Mouse (Mus musculus): Measurements from ENCODE around the gene Hif3a. TPM values are rescaled to one million over a fixed set of nuclear protein-coding genes. Genes with fewer than 3 reads are reported as not detected.

Hif3a gene
- polyA plus RNA-seq, 1 experiment = 11.9 TPM

DNA sequence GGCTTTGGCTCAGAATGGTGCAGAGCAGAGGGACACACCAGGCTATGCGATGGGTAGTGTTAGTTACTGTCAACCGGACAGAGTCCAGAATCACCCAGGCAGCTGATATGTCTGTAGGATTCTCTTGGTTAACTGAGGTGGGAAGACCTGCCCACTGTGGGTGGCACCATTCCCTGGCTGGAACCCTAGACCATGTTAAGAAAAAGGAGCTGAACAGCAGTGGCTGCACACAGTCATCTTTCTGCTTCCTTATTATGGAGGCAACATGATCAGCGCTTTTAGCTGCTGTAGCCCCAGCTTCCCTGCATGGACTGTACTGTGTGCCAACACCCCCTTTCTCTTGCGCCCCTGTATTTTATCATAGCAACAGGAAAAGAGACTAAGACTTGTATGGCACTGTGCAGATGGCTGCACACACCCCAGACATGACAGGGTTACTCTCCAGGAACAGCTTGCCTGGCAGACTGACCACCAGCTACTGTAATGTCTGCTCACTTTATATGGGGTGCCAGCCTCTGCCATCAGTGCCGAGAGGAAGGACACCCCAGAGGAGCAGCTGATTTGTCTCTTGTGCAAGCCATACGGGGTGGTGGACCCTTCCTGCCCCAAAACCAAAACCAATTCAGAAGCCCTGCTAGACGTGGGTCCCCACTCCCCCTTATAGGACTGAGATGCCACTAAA lies 50.2 kb downstream of the Hif3a start:
- no peaks in the 10 kb centered on the region for H3K4me1 ChIP-seq (ENCODE audit: control insufficient read depth, insufficient read depth, low read length)
- H3K27me3 ChIP-seq (ENCODE audit: control insufficient read depth, insufficient read depth, low read length, poor library complexity, severe bottlenecking) = no peaks in the 10 kb centered on the region
- H3K9ac ChIP-seq (ENCODE audit: low read depth, poor library complexity, severe bottlenecking) = no peak overlapping the region
- H3K9me3 ChIP-seq (replicated peaks; ENCODE audit: control insufficient read depth, insufficient read depth, low read length, poor library complexity, severe bottlenecking) = no peaks in the 10 kb centered on the region
- H3K27ac ChIP-seq (ENCODE audit: insufficient read depth, low read length) = no peak overlapping the region
- TF ChIP-seq CTCF (IDR thresholded peaks at IDR 0.05; ENCODE audit: low read depth, low read length) (no peak), EP300 (IDR thresholded peaks at IDR 0.05; ENCODE audit: insufficient read depth, low read depth, low read length) (no peak)
- H3K4me3 ChIP-seq (ENCODE audit: low read depth, low read length) = no peak overlapping the region
- peaks cover 56% of the 10 kb centered on the region for H3K36me3 ChIP-seq (ENCODE audit: control insufficient read depth, insufficient read depth, low read length, poor library complexity, severe bottlenecking)

DNA sequence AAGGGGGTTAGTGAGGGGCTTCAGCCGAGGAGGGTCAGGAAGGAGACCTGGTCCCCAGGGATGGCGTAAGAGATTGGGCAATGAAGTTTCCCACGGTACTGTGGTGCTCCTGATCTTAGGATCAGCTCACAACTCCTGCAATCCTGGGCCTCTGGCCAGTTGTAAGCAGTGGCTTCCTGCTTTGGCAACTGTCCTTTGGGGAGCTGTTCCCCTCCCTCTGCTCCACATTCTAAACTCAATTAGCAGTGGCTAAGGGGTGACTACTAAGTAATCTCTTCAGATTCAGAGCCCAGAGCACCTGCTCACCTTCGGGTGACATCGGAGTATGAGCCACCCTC lies 52.2 kb downstream of the Hif3a start:
- H3K9me3 ChIP-seq (replicated peaks; ENCODE audit: control insufficient read depth, insufficient read depth, low read length, poor library complexity, severe bottlenecking) = no peaks in the 10 kb centered on the region
- no peak for TF ChIP-seq CTCF (IDR thresholded peaks at IDR 0.05; ENCODE audit: low read depth, low read length)
- TF ChIP-seq EP300 (IDR thresholded peaks at IDR 0.05; ENCODE audit: insufficient read depth, low read depth, low read length) = no peak
- no peak for TF ChIP-seq POLR2A (IDR thresholded peaks at IDR 0.05; ENCODE audit: insufficient read depth, low read length)
- H3K9ac ChIP-seq (ENCODE audit: low read depth, poor library complexity, severe bottlenecking) = no peak overlapping the region
- peaks cover 67% of the 10 kb centered on the region for H3K36me3 ChIP-seq (ENCODE audit: control insufficient read depth, insufficient read depth, low read length, poor library complexity, severe bottlenecking)
- no peak overlapping the region for H3K4me3 ChIP-seq (ENCODE audit: low read depth, low read length)
- H3K4me1 ChIP-seq (ENCODE audit: control insufficient read depth, insufficient read depth, low read length) = no peaks in the 10 kb centered on the region
- H3K27ac ChIP-seq (ENCODE audit: insufficient read depth, low read length) = no peak overlapping the region
- no peaks in the 10 kb centered on the region for H3K27me3 ChIP-seq (ENCODE audit: control insufficient read depth, insufficient read depth, low read length, poor library complexity, severe bottlenecking)

DNA sequence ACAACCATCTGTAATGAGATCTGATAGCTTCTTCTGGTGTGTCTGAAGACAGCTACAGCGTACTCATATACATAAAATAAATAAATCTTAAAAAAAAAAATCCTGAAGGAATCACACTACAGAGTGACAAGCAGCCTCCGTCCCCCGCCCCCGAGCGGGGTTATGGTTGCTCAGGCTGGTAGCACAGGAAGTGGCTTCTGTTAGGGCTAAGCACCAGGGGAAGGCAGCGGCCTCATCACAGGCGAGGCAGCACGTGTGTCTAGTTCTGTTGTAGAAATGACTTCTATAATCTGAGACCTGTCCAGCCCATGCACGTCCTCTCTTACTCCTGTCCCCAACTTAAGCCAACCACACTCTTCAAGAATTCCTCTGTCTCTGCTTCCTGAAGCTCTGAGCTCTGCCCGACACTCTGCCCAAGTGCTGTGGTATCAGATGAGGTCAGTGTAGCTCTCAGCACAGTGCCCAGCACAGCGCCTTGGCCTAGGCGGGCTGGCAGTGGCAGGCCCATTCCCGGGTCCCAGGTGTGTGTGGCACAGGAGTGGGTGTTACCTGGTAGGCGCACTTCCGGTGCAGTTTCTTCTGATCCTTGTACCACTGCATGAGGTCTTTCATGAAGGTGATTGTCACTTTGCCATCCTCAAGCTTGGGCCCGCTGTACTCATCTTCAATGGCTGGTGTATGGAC lies 52.8 kb downstream of the Hif3a start:
- TF ChIP-seq EP300 (IDR thresholded peaks at IDR 0.05; ENCODE audit: insufficient read depth, low read depth, low read length) (no peak), POLR2A (IDR thresholded peaks at IDR 0.05; ENCODE audit: insufficient read depth, low read length) (no peak), CTCF (IDR thresholded peaks at IDR 0.05; ENCODE audit: low read depth, low read length) (no peak)
- Histone ChIP-seq H3K27me3 (ENCODE audit: control insufficient read depth, insufficient read depth, low read length, poor library complexity, severe bottlenecking) (no peaks in the 10 kb centered on the region), H3K9ac (ENCODE audit: low read depth, poor library complexity, severe bottlenecking) (no peak overlapping the region), H3K4me1 (ENCODE audit: control insufficient read depth, insufficient read depth, low read length) (no peaks in the 10 kb centered on the region), H3K9me3 (replicated peaks; ENCODE audit: control insufficient read depth, insufficient read depth, low read length, poor library complexity, severe bottlenecking) (no peaks in the 10 kb centered on the region), H3K4me3 (ENCODE audit: low read depth, low read length) (no peak overlapping the region), H3K36me3 (ENCODE audit: control insufficient read depth, insufficient read depth, low read length, poor library complexity, severe bottlenecking) (peaks cover 62% of the 10 kb centered on the region), H3K27ac (ENCODE audit: insufficient read depth, low read length) (no peak overlapping the region)

DNA sequence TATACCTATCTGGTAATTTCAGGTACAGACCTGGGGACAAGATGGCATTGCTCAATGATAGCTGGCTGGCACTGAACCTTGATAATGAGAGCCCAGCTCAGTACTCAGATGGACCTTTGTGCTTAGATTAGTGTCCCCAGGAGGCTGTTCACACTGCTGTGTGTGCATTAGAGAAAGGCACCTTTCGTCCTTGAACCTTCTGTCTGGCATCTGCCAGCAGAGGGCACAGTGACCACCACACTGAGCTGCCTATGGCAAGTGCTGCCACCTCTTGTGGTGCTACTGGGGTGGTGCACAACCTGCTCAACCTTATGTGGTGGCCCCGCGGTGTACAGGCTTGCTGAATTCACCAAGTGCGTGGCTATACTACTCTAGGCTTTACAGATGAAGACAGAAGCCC lies 54.9 kb downstream of the Hif3a start:
- Histone ChIP-seq H3K36me3 (ENCODE audit: control insufficient read depth, insufficient read depth, low read length, poor library complexity, severe bottlenecking) (peaks cover 55% of the 10 kb centered on the region), H3K9me3 (replicated peaks; ENCODE audit: control insufficient read depth, insufficient read depth, low read length, poor library complexity, severe bottlenecking) (no peaks in the 10 kb centered on the region), H3K9ac (ENCODE audit: low read depth, poor library complexity, severe bottlenecking) (no peak overlapping the region), H3K27me3 (ENCODE audit: control insufficient read depth, insufficient read depth, low read length, poor library complexity, severe bottlenecking) (no peaks in the 10 kb centered on the region), H3K4me1 (ENCODE audit: control insufficient read depth, insufficient read depth, low read length) (no peaks in the 10 kb centered on the region), H3K4me3 (ENCODE audit: low read depth, low read length) (no peak overlapping the region), H3K27ac (ENCODE audit: insufficient read depth, low read length) (no peak overlapping the region)
- TF ChIP-seq CTCF (IDR thresholded peaks at IDR 0.05; ENCODE audit: low read depth, low read length) (peak; percentile 55), POLR2A (IDR thresholded peaks at IDR 0.05; ENCODE audit: insufficient read depth, low read length) (no peak), EP300 (IDR thresholded peaks at IDR 0.05; ENCODE audit: insufficient read depth, low read depth, low read length) (no peak)

DNA sequence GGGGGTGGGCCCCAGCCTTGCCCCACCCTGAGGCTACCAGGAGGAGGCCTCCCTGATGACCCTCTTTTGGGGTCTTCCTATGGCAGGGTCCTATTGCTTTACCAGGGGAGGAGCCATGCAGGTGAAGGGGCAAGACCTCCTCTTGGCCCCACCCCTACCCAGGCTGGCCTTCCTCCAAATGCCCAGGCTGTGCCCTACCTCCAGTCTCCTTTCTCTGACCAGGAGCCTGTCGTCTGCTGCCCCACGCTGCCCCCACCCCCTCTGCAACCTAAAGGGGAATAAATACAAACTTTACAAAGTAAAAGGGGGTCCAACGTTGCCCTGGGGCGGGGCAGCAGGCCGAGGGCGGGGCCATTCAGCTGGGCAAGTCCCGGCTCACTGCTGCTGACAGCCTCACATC lies 57.5 kb downstream of the Hif3a start:
- Histone ChIP-seq H3K27me3 (ENCODE audit: control insufficient read depth, insufficient read depth, low read length, poor library complexity, severe bottlenecking) (no peaks in the 10 kb centered on the region), H3K4me1 (ENCODE audit: control insufficient read depth, insufficient read depth, low read length) (no peaks in the 10 kb centered on the region), H3K9me3 (replicated peaks; ENCODE audit: control insufficient read depth, insufficient read depth, low read length, poor library complexity, severe bottlenecking) (no peaks in the 10 kb centered on the region), H3K27ac (ENCODE audit: insufficient read depth, low read length) (no peak overlapping the region), H3K36me3 (ENCODE audit: control insufficient read depth, insufficient read depth, low read length, poor library complexity, severe bottlenecking) (peaks cover 43% of the 10 kb centered on the region), H3K4me3 (ENCODE audit: low read depth, low read length) (no peak overlapping the region), H3K9ac (ENCODE audit: low read depth, poor library complexity, severe bottlenecking) (no peak overlapping the region)
- TF ChIP-seq CTCF (IDR thresholded peaks at IDR 0.05; ENCODE audit: low read depth, low read length) (no peak), POLR2A (IDR thresholded peaks at IDR 0.05; ENCODE audit: insufficient read depth, low read length) (no peak), EP300 (IDR thresholded peaks at IDR 0.05; ENCODE audit: insufficient read depth, low read depth, low read length) (no peak)

DNA sequence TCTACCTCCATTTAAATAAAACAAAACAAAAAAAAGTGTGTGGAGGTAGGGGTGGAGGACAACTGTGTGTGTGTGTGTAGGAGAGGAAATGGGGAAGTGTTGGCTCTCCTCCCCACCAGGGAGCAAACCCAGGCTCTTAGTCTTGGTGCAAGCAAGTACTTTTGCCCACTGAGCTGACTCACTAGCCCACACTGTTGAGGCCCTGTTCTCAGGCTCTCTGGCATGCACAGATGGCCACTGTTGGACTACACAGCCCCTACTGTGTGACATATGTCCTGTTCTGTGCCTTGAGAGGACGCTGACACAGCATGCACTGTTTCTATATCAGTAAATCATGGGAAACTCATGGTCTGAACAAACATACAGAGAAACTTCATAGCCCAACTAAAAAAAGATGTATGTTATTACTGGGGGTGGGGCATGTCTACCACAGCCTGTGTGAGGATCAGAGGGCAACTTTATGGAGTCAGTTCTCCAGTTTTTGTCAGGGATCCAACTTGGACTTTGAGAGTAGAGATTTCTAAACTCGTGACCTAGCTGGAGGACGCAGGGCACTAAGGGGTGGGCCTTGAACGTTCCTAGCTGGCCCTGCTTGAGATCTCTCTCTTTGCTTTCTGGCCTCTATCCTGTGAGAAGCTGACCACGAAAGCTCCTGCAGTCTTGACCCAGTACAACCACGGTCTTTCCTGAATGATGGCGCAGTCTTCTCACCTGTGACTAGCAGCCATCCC lies 58.8 kb downstream of the Hif3a start:
- no peak overlapping the region for H3K27ac ChIP-seq (ENCODE audit: insufficient read depth, low read length)
- no peaks in the 10 kb centered on the region for H3K27me3 ChIP-seq (ENCODE audit: control insufficient read depth, insufficient read depth, low read length, poor library complexity, severe bottlenecking)
- no peaks in the 10 kb centered on the region for H3K9me3 ChIP-seq (replicated peaks; ENCODE audit: control insufficient read depth, insufficient read depth, low read length, poor library complexity, severe bottlenecking)
- H3K9ac ChIP-seq (ENCODE audit: low read depth, poor library complexity, severe bottlenecking) = no peak overlapping the region
- no peak overlapping the region for H3K4me3 ChIP-seq (ENCODE audit: low read depth, low read length)
- no peaks in the 10 kb centered on the region for H3K4me1 ChIP-seq (ENCODE audit: control insufficient read depth, insufficient read depth, low read length)
- H3K36me3 ChIP-seq (ENCODE audit: control insufficient read depth, insufficient read depth, low read length, poor library complexity, severe bottlenecking) = peaks cover 35% of the 10 kb centered on the region
- TF ChIP-seq EP300 (IDR thresholded peaks at IDR 0.05; ENCODE audit: insufficient read depth, low read depth, low read length) = no peak
